Mouse (Mus musculus) bone marrow, adult 2 months (tissue): ENCODE results near the gene Nrsn2. TPM values are rescaled to one million over a fixed set of nuclear protein-coding genes. Genes with fewer than 3 reads are reported as not detected.

ENCODE experiments used
- H3K27ac ChIP-seq: fragments of 200-500 bp; 2 replicates; pipeline ENCODE4 v1.5.1; 2012; ENCODE audit warnings: low read depth, mild to moderate bottlenecking, control low read depth, inconsistent platforms, low read length; ENCODE audit not compliant: control insufficient read depth, poor library complexity, insufficient read depth
- H3K4me1 ChIP-seq: fragments of 200-500 bp; 2 replicates; pipeline ENCODE4 v1.6.1; 2011; ENCODE audit warnings: low read length; ENCODE audit not compliant: control insufficient read depth, insufficient read depth
- H3K4me3 ChIP-seq: fragments of 200-500 bp; replicated peaks from 2 replicates; pipeline ENCODE3; 2011; ENCODE audit warnings: mild to moderate bottlenecking, low read depth, low read length, control low read depth; ENCODE audit not compliant: control insufficient read depth
- CTCF ChIP-seq: fragments of 200-500 bp; IDR thresholded peaks from 2 replicates; pipeline ENCODE4 v1.5.1; 2011; ENCODE audit warnings: low read length, control low read depth; ENCODE audit not compliant: control insufficient read depth, insufficient read depth
- POLR2A ChIP-seq: fragments of 200-500 bp; IDR thresholded peaks from 2 replicates; pipeline ENCODE4 v1.6.1; 2011; ENCODE audit warnings: low read depth, mild to moderate bottlenecking, control low read depth, low read length, borderline replicate concordance; ENCODE audit not compliant: control insufficient read depth
- WGBS: fragments of 180-500 bp; shearing (Covaris S2); methylation state at CpG from one replicate; pipeline ENCODE4 v1.1.7; 2018; 5-methylcytosine and 5-hydroxymethylcytosine counted together
- polyA plus RNA-seq: library from polyadenylated mRNA; stranded (reverse); fragments of >200 nt; gene quantifications from 2 replicates; pipeline ENCODE4 v1.2.4, GENCODE M21; 2011; ENCODE audit warnings: low replicate concordance; ENCODE audit not compliant: missing spikeins, insufficient read depth, insufficient read length

Gene Nrsn2
- polyA plus RNA-seq, 1 experiment: not detected

GRCm38 (mm10) chr2:152357254-152357653, 19.2 kb downstream of the Nrsn2 start:
- Histone ChIP-seq H3K4me1 (peaks cover 1% of the 10 kb centered on the region; the same call in 1 of the 2 replicates), H3K4me3 (no peak overlapping the region), H3K27ac (no peak overlapping the region)
- TF ChIP-seq POLR2A: no peak
- TF ChIP-seq CTCF: no peak
- WGBS: 88% methylated on average over 3 of the region's 3 CpGs

- TF ChIP-seq POLR2A: no peak
- TF ChIP-seq CTCF: no peak
- WGBS: 63% methylated on average over 8 of the region's 8 CpGs
- no peak overlapping the region for H3K27ac ChIP-seq
- no peaks in the 10 kb centered on the region; the same call in 1 of the 2 replicates for H3K4me1 ChIP-seq
- no peak overlapping the region for H3K4me3 ChIP-seq
These were observed 26.4 kb downstream of the Nrsn2 start for GRCm38 (mm10) chr2:152349842-152350540.

GRCm38 (mm10) chr2:152349205-152349604, 27.2 kb downstream of the Nrsn2 start:
- Histone ChIP-seq H3K4me1 (no peaks in the 10 kb centered on the region; the same call in none of the 2 replicates), H3K27ac (no peak overlapping the region), H3K4me3 (no peak overlapping the region)
- no peak for TF ChIP-seq POLR2A
- no peak for TF ChIP-seq CTCF
- WGBS: 70% methylated on average over 6 of the region's 6 CpGs

- Histone ChIP-seq H3K27ac (no peak overlapping the region), H3K4me3 (no peak overlapping the region), H3K4me1 (no peaks in the 10 kb centered on the region; the same call in none of the 2 replicates)
- TF ChIP-seq CTCF (no peak), POLR2A (no peak)
- 68% methylated on average over 2 of the region's 2 CpGs for WGBS
These were observed 28.7 kb downstream of the Nrsn2 start for GRCm38 (mm10) chr2:152347722-152348121.

GRCm38 (mm10) chr2:152346776-152347465, 29.5 kb downstream of the Nrsn2 start:
- 34% methylated on average over 9 of the region's 9 CpGs for WGBS
- no peak for TF ChIP-seq CTCF
- TF ChIP-seq POLR2A: no peak
- Histone ChIP-seq H3K4me3 (no peak overlapping the region), H3K27ac (no peak overlapping the region), H3K4me1 (no peaks in the 10 kb centered on the region; the same call in none of the 2 replicates)

GRCm38 (mm10) chr2:152345393-152345792, 31.0 kb downstream of the Nrsn2 start:
- Histone ChIP-seq H3K4me1 (no peaks in the 10 kb centered on the region; the same call in none of the 2 replicates), H3K27ac (no peak overlapping the region), H3K4me3 (no peak overlapping the region)
- WGBS: 87% methylated on average over 6 of the region's 6 CpGs
- TF ChIP-seq CTCF (no peak), POLR2A (no peak)

- H3K27ac ChIP-seq: no peak overlapping the region
- H3K4me3 ChIP-seq: no peak overlapping the region
- H3K4me1 ChIP-seq: no peaks in the 10 kb centered on the region; the same call in none of the 2 replicates
- WGBS: 82% methylated on average over 5 of the region's 5 CpGs
- TF ChIP-seq CTCF (no peak), POLR2A (no peak)
These were observed 31.5 kb downstream of the Nrsn2 start for GRCm38 (mm10) chr2:152344909-152345308.

- Histone ChIP-seq H3K4me3 (peak overlapping the region; percentile 74), H3K4me1 (no peaks in the 10 kb centered on the region; the same call in none of the 2 replicates), H3K27ac (no peak overlapping the region)
- 9% methylated on average over 10 of the region's 10 CpGs for WGBS
- TF ChIP-seq POLR2A (no peak), CTCF (no peak)
These were observed 32.1 kb downstream of the Nrsn2 start for GRCm38 (mm10) chr2:152344361-152344760.
